Mouse (Mus musculus): Measurements from ENCODE around the gene Ryr2.

DNA sequence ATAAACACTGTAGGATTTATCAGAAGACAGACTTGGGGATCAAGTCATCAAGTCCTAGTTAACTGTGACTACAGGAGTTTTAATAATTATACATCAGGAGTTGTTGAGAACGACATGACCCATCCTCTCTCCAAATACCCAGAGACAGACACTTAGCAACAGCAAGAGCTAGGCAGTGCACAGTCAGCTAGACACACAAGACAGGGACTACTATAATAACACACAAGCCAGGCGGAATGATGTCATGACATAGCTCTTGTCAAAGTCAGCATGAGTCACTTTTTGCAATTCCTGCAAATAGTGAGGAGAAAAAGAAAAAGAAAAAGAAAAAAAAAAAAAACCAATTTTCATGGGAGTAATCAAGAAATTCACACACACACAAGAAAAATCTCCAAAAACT lies 201.6 kb downstream of the Ryr2 start:
- TF ChIP-seq EP300 (IDR thresholded peaks at IDR 0.05) (no peak), CTCF (IDR thresholded peaks at IDR 0.05) (no peak)

Measured in lung, postnatal 0 days (tissue).